Mouse (Mus musculus) ovary, postnatal 14 days (tissue): ENCODE measurements at regions not wholly inside any gene's neighbourhood (a gene's known extent, or its start where the extent isn't known, plus 50 kb on each side); places are given as distances from the start of the nearest gene placed in this dataset.

ENCODE experiments used
- DNase-seq: peaks from one replicate; pipeline ENCODE4 v3.0.0; 2022; ENCODE audit warnings: low spot score

DNA sequence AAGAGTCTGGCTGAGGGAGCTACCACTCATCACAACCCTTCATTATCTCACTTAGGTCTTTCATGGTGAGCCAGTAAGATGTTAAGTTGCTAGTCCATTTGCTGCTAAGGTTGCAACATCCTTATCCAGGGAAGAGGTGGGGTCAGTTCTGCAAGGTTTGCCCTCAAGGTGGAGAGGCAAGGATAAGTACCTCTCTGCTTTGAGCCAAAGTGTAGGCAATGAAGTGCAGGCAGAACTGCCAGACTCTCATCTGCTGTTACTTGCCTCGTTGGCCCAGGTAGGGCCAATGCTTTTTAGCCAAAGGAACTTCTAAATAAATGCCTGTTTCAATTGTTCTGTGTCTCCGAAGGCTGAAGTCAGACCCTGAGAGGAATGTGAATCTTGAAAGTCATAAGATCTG lies 59.6 kb upstream of the Lclat1 start:
- DNase-seq = no peak

GRCm38 (mm10) chr17:73052956-73053355 lies 54.8 kb upstream of the Lclat1 start:
- DNase-seq = no peak

DNA sequence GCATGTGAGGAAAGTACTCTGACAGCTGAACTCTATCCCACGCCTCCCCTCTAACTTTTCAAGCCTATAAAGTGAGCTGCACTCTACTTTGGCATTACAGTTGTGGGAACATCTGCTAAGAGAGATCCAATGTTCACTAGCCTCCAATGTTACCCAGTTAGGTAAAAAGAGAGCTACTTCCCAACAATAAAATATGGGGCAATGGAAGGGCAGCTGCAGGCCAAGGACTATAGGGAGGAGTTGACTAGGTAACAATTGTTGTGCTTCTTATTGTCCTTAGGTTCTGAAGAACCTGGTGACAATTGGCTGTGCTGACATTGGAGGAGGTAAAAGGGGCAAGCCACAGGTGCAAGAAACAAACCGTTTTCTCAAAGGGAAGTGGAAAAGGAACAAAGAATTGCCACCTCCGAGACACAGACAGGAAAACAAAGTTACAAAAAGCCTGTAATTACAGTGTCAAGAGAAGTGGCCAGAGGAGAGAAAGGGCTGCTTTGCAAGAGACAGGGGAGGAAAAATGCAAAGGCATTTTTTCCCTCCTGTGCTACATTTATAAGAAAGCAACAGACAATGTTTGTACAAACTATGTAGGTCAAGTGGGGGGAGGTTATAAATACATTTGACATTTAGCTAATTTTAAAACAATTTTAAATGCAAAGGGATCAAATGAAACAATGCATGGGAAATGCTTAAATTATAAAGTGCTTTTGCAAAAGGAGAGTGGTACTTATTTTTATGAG lies 54.1 kb upstream of the Lclat1 start:
- DNase-seq = no peak

DNA sequence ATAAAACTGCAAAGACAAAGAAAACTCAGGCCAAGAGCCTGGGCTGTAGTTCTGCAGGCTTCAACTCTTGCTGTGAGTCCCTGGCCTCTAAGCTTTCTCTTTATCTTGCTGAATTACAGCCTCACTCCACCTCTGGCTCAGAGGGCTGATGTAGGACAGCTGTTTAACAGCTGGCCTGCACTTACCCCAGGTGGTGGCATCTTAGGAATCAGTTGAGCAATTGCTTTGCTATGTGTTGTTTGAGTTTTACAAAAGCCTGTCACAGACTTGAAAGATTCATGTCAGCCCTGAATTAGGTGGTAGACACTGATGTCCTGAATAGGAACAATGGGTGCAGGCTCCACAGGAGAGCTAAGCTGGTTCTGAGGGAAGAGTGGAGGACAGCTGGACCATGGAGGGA lies 53.6 kb upstream of the Lclat1 start:
- no peak for DNase-seq

- DNase-seq = no peak
Measured at GRCm38 (mm10) chr17:73055197-73055596, 52.6 kb upstream of the Lclat1 start.

DNA sequence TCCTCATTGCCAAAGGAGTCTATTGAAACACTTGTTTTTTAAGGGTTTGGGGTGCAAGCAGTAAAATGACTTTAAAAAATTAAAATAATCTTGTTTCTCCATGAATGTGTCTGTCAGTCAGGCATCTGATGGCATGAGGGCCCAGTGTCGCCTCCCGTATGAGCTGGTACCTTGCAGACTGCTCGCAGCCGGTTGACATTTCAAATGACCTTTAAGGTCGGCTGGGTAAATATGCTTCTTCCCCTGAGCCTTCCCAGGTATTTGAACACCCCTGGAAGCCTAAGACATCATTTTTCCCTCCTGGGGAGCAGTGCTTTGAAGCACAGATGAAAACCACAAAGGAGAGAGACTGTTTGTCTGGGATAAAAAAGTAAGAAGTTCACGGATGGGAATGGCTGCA lies 52.2 kb upstream of the Lclat1 start:
- DNase-seq = no peak

- DNase-seq = no peak
Measured at GRCm38 (mm10) chr17:73056616-73057015, 51.2 kb upstream of the Lclat1 start.
